Mouse (Mus musculus): Measurements from ENCODE around the gene Iffo2.

GRCm38 (mm10) chr4:139632254-139632580 lies 101.9 kb downstream of the Iffo2 start:
- TF ChIP-seq POLR2A (IDR thresholded peaks at IDR 0.05; ENCODE audit: borderline replicate concordance, low read depth, low read length): no peak
- no peak for TF ChIP-seq CTCF (IDR thresholded peaks at IDR 0.05; ENCODE audit: low read depth, low read length)

Measured in bone marrow macrophage, adult 2 months (primary cell).